ENCODE assay signal across 27 mouse cellular contexts in the genomic region with DNA sequence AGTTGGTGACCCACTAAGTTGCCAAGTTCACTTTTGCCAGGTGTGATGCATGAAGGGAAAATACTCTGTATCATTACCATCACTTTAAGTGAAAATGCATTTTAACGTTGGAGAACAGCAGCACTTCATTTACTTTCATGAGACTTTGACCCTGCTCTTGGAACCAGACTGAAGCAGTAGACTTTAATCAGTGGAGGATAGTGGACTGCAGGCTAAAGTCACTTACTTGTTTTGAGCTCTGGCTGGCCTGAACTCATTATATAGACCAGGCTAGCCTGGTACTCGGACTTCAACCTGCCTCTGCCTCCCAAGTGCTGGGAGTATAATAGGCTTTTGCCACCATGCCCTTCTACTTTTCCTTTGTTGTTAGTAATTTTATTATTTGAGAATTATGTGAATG.
A peak's percentile ranks its signal among the peaks of the same experiment; 100 is the strongest.
DNase-seq lines count a peak whose midpoint lies in the region; ATAC-seq and TF ChIP-seq lines count a peak whose summit lies in the region.
"Had no signal": no experiment of that assay in that cellular context is flagged by ENCODE, and none has a peak within 500 bp of the region (broad histone marks: within the 10 kb centered on the region; RNA-seq: fewer than 3 reads in every experiment).

No protein-coding gene starts in this region.

- H3K27me3 ChIP-seq in kidney, embryonic 14.5 days (ENCODE audit: control insufficient read depth, insufficient read depth, low read length): no peaks in the 10 kb centered on the region
- H3K27me3 ChIP-seq in liver, postnatal 0 days (ENCODE audit: insufficient read depth, low read length): no peaks in the 10 kb centered on the region
- H3K27me3 ChIP-seq: CH12.LX; heart, embryonic 13.5 days; Patski had no signal

- no peak for ATAC-seq in kidney, embryonic 14.5 days (ENCODE audit: low FRiP score, low TSS enrichment)
- ATAC-seq in liver, postnatal 0 days: peak; percentile 67
- ATAC-seq: forebrain, embryonic 14.5 days; forebrain, postnatal 0 days; Patski had no signal

- H3K9ac ChIP-seq in kidney, embryonic 14.5 days (ENCODE audit: low read depth, low read length): no peak overlapping the region
- H3K9ac ChIP-seq in liver, postnatal 0 days (replicated peaks): no peak overlapping the region
- H3K9ac ChIP-seq: forebrain, postnatal 0 days; heart, embryonic 13.5 days; hindbrain, embryonic 14.5 days had no signal

- DNase-seq in kidney, adult 11 months: peak; percentile 49
- DNase-seq in kidney, postnatal 10 days: no peak
- peak; percentile 11 to 57 for DNase-seq in kidney, adult 8-10 months
- DNase-seq in liver, postnatal 0 days: no peak
- no peak for DNase-seq in liver
- DNase-seq in yolk sac, embryonic 10.5 days (ENCODE audit: low spot score): peak; percentile 18
- no peak for DNase-seq in gastrocnemius, postnatal 36 days
- DNase-seq: adrenal gland, postnatal 10 days; adrenal gland, postnatal 36 days; B cell, adult 2 months; cerebellum, adult 18-20 months; cerebellum, adult 9-10 months; cerebellum, postnatal 14 days; forebrain, postnatal 0 days; gastrocnemius, adult 2 months; gastrocnemius, postnatal 14 days; heart, adult 18-20 months; heart, postnatal 14 days; heart, postnatal 4 days had no signal

- no peak for TF ChIP-seq CTCF in liver, postnatal 0 days (IDR thresholded peaks at IDR 0.05; ENCODE audit: low read depth)

- 84% methylated on average over 2 of the region's 2 CpGs for WGBS in kidney, embryonic 14.5 days
- WGBS in liver, postnatal 0 days (ENCODE audit: insufficient replicate concordance): 54% methylated on average over 2 of the region's 2 CpGs

- H3K4me1 ChIP-seq in kidney, embryonic 14.5 days (ENCODE audit: control insufficient read depth, insufficient read depth, low read length): no peaks in the 10 kb centered on the region
- no peaks in the 10 kb centered on the region for H3K4me1 ChIP-seq in liver, postnatal 0 days (ENCODE audit: insufficient read depth)
- H3K4me1 ChIP-seq: heart, embryonic 10.5 days; heart, embryonic 13.5 days had no signal

- H3K36me3 ChIP-seq in kidney, embryonic 14.5 days (ENCODE audit: control insufficient read depth, insufficient read depth, low read length): peaks cover 98% of the 10 kb centered on the region
- H3K36me3 ChIP-seq in liver, postnatal 0 days (replicated peaks; ENCODE audit: insufficient read depth, low read length): peaks cover 98% of the 10 kb centered on the region

- no peak for TF ChIP-seq EP300 in liver, postnatal 0 days (IDR thresholded peaks at IDR 0.05; ENCODE audit: low read depth)

- no peak overlapping the region for H3K4me3 ChIP-seq in kidney, embryonic 14.5 days (ENCODE audit: low read length)
- H3K4me3 ChIP-seq in liver, postnatal 0 days (ENCODE audit: low read depth, low read length): no peak overlapping the region
- H3K4me3 ChIP-seq: gastrocnemius, adult 2 months; heart, embryonic 10.5 days; heart, embryonic 13.5 days had no signal

- no peak overlapping the region for H3K27ac ChIP-seq in kidney, embryonic 14.5 days (ENCODE audit: low read depth, low read length)
- peak overlapping the region; percentile 34; the same call in 1 of the 2 replicates for H3K27ac ChIP-seq in liver, postnatal 0 days (ENCODE audit: low read depth)
- H3K27ac ChIP-seq: gastrocnemius, adult 2 months; heart, embryonic 10.5 days; heart, embryonic 13.5 days; hindbrain, embryonic 14.5 days had no signal

- no peaks in the 10 kb centered on the region for H3K9me3 ChIP-seq in kidney, embryonic 14.5 days (ENCODE audit: control insufficient read depth, low read length)
- no peaks in the 10 kb centered on the region for H3K9me3 ChIP-seq in liver, postnatal 0 days (ENCODE audit: low read length)
- H3K9me3 ChIP-seq: G1E; heart, embryonic 10.5 days; heart, embryonic 13.5 days had no signal

- intact Hi-C loops in gastrocnemius, postnatal 36 days (cut with DNase I): no loop called here

- no peak overlapping the region for H3K4me2 ChIP-seq in kidney, embryonic 14.5 days (replicated peaks; ENCODE audit: low read depth, low read length)
- no peak overlapping the region for H3K4me2 ChIP-seq in liver, postnatal 0 days (ENCODE audit: low read depth, low read length)
- H3K4me2 ChIP-seq: heart, embryonic 13.5 days; hindbrain, embryonic 14.5 days had no signal

Comparison
In these comparisons a context has a peak if more than half of its experiments do, and no peak if none do; other contexts are left out.
1. DNase-seq: peak in kidney, adult 11 months (single experiment), kidney, adult 8-10 months (2 of 2) and yolk sac, embryonic 10.5 days (single experiment); none in kidney, postnatal 10 days (single experiment), liver, postnatal 0 days (single experiment), liver (single experiment) and gastrocnemius, postnatal 36 days (0 of 2).